ENCODE assay signal across 10 mouse cellular contexts in the genomic region with DNA sequence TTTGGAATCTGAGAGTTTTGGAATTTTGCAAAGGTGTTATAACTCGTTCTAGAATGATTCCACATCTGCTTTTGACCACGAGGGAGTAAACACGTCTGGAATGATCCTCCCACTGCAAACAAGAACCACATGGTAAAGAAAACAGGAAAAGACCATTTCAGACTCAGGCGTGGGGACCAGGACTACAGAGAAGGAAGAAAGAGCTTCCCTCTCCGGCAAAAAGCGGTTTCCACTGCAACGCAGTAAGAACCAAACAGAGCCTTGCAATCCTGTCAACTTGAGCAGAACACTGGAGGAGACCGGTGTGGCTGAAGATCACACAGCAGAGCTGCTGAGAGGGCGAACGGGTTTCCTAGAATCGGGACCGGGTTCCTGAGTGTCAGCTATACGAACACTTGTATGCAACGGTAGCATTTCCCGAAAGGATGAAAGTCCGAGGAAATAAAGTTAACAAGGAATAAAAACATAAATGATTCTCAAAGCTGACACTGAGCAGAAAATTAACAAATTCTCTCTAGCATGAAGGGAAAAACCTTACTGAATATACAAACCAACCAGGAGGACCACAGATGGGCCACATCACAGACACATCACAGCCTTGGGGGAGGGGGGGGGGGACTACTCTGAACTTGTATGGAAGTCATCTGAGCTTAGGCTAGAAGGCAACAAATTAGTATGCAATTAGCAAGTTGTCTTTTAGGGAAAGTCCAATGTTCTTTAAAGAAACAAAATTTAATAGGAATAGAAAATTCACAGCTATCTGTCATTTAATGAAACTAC.
DNase-seq lines count a peak whose midpoint lies in the region; ATAC-seq and TF ChIP-seq lines count a peak whose summit lies in the region.
"Had no signal": no experiment of that assay in that cellular context is flagged by ENCODE, and none has a peak within 500 bp of the region (broad histone marks: within the 10 kb centered on the region; RNA-seq: fewer than 3 reads in every experiment).

No protein-coding gene starts in this region.

- peak overlapping the region; percentile 23 for H3K4me3 ChIP-seq in kidney, embryonic 15.5 days (replicated peaks)
- 0 out of 2 replicates have a peak overlapping the region, but pooled peaks have one; percentile 3 for H3K4me3 ChIP-seq in stomach, embryonic 15.5 days (replicated peaks)
- no peak overlapping the region for H3K4me3 ChIP-seq in liver, postnatal 0 days (ENCODE audit: low read depth, low read length)
- H3K4me3 ChIP-seq: hindbrain, embryonic 15.5 days; neural tube, embryonic 12.5 days had no signal

- peak overlapping the region; percentile 84 for H3K27ac ChIP-seq in kidney, embryonic 15.5 days
- H3K27ac ChIP-seq in stomach, embryonic 15.5 days, result peak overlapping the region; percentile 63
- no peak overlapping the region for H3K27ac ChIP-seq in liver, postnatal 0 days (ENCODE audit: low read depth)
- H3K27ac ChIP-seq: hindbrain, embryonic 15.5 days; neural tube, embryonic 12.5 days had no signal

- H3K27me3 ChIP-seq in kidney, embryonic 15.5 days, result no peaks in the 10 kb centered on the region
- no peaks in the 10 kb centered on the region for H3K27me3 ChIP-seq in stomach, embryonic 15.5 days (replicated peaks)
- H3K27me3 ChIP-seq in liver, postnatal 0 days (ENCODE audit: insufficient read depth, low read length), result no peaks in the 10 kb centered on the region
- H3K27me3 ChIP-seq: hindbrain, embryonic 15.5 days; neural tube, embryonic 12.5 days had no signal

- no peak for ATAC-seq in kidney, embryonic 15.5 days (replicated peaks; ENCODE audit: low FRiP score)
- ATAC-seq in stomach, embryonic 15.5 days (ENCODE audit: insufficient read depth, low FRiP score, low read depth), result no peak
- ATAC-seq in liver, postnatal 0 days, result no peak

- peak overlapping the region; percentile 51 for H3K4me2 ChIP-seq in kidney, embryonic 15.5 days
- H3K4me2 ChIP-seq in stomach, embryonic 15.5 days, result peak overlapping the region; percentile 45
- no peak overlapping the region for H3K4me2 ChIP-seq in liver, postnatal 0 days (ENCODE audit: low read depth, low read length)
- H3K4me2 ChIP-seq: hindbrain, embryonic 15.5 days; neural tube, embryonic 12.5 days had no signal

- DNase-seq in right cerebral cortex, postnatal 14 days, result peak; percentile 8
- no peak for DNase-seq in right cerebral cortex, postnatal 4 days
- peak; percentile 57 for DNase-seq in forelimb bud, embryonic 11.5 days (ENCODE audit: low read depth, low spot score)
- DNase-seq in retina, postnatal 1 day, result no peak
- no peak for DNase-seq in liver, postnatal 0 days
- DNase-seq in Muller cell, postnatal 12 days (ENCODE audit: inconsistent ontology term), result no peak

- peaks cover 6% of the 10 kb centered on the region for H3K4me1 ChIP-seq in kidney, embryonic 15.5 days
- H3K4me1 ChIP-seq in stomach, embryonic 15.5 days, result no peaks in the 10 kb centered on the region
- H3K4me1 ChIP-seq in liver, postnatal 0 days (ENCODE audit: insufficient read depth), result no peaks in the 10 kb centered on the region
- H3K4me1 ChIP-seq: hindbrain, embryonic 15.5 days; neural tube, embryonic 12.5 days had no signal

- no peak for TF ChIP-seq EP300 in liver, postnatal 0 days (IDR thresholded peaks at IDR 0.05; ENCODE audit: low read depth)

- H3K9ac ChIP-seq in kidney, embryonic 15.5 days, result no peak overlapping the region
- H3K9ac ChIP-seq in stomach, embryonic 15.5 days, result no peak overlapping the region
- no peak overlapping the region for H3K9ac ChIP-seq in liver, postnatal 0 days (replicated peaks)
- H3K9ac ChIP-seq: hindbrain, embryonic 15.5 days; neural tube, embryonic 12.5 days had no signal

- 34% methylated on average over 16 of the region's 16 CpGs for WGBS in kidney, embryonic 15.5 days
- 31% methylated on average over 16 of the region's 16 CpGs for WGBS in stomach, embryonic 15.5 days
- WGBS in liver, postnatal 0 days (ENCODE audit: insufficient replicate concordance), result 43% methylated on average over 16 of the region's 16 CpGs

- H3K36me3 ChIP-seq in kidney, embryonic 15.5 days, result no peaks in the 10 kb centered on the region
- no peaks in the 10 kb centered on the region for H3K36me3 ChIP-seq in stomach, embryonic 15.5 days
- no peaks in the 10 kb centered on the region for H3K36me3 ChIP-seq in liver, postnatal 0 days (replicated peaks; ENCODE audit: insufficient read depth, low read length)
- H3K36me3 ChIP-seq: hindbrain, embryonic 15.5 days; neural tube, embryonic 12.5 days had no signal

- H3K9me3 ChIP-seq in kidney, embryonic 15.5 days (replicated peaks), result no peaks in the 10 kb centered on the region
- no peaks in the 10 kb centered on the region for H3K9me3 ChIP-seq in stomach, embryonic 15.5 days
- H3K9me3 ChIP-seq in liver, postnatal 0 days (ENCODE audit: low read length), result no peaks in the 10 kb centered on the region
- H3K9me3 ChIP-seq: hindbrain, embryonic 15.5 days; neural tube, embryonic 12.5 days had no signal

- TF ChIP-seq CTCF in liver, postnatal 0 days (IDR thresholded peaks at IDR 0.05; ENCODE audit: low read depth), result no peak

Comparison
In these comparisons a context has a peak if more than half of its experiments do, and no peak if none do; other contexts are left out.
1. DNase-seq: peak in right cerebral cortex, postnatal 14 days (single experiment) and forelimb bud, embryonic 11.5 days (single experiment); none in right cerebral cortex, postnatal 4 days (single experiment), retina, postnatal 1 day (single experiment), liver, postnatal 0 days (single experiment) and Muller cell, postnatal 12 days (single experiment).